Mouse (Mus musculus): Measurements from ENCODE around the gene Abr. TPM values are rescaled to one million over a fixed set of nuclear protein-coding genes. Genes with fewer than 3 reads are reported as not detected.

Abr gene
- polyA plus RNA-seq, 1 experiment from 2014 or later = 30.7 TPM

DNA sequence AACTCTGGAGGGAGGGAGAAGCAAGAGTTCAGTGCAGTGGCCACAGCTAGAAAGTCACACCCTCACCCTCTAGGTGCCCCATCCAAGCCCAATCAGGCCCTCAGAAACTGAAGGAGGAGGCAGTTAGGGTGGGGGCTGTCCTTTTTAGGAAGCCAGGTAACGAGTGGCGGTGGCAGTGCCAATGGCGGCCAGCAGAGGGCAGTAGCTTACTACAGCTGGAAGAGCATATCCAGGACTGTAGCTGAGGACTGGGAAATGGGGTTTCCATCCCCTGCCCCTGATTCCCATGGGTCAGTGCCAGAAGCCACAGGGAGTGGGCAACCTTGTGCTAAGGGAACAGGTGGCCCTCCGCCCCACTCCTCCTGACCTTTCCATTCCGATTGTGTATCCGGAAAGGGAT is 165.9 kb downstream of the Abr start:
- Histone ChIP-seq H3K36me3 (ENCODE audit: insufficient read depth, low read length) (peaks cover 41% of the 10 kb centered on the region), H3K27ac (no peak overlapping the region), H3K4me1 (replicated peaks; ENCODE audit: insufficient read depth, low read length) (no peaks in the 10 kb centered on the region), H3K4me3 (replicated peaks; ENCODE audit: low read depth, low read length) (no peak overlapping the region), H3K9me3 (replicated peaks; ENCODE audit: low read length) (no peaks in the 10 kb centered on the region), H3K27me3 (ENCODE audit: insufficient read depth, low read length) (no peaks in the 10 kb centered on the region), H3K9ac (ENCODE audit: low read depth, low read length) (no peak overlapping the region), H3K4me2 (ENCODE audit: low read length) (no peak overlapping the region)
- TF ChIP-seq CTCF (IDR thresholded peaks at IDR 0.05; ENCODE audit: low read depth) = peak; percentile 98
- 11% methylated on average over 6 of the region's 6 CpGs for WGBS
- ATAC-seq (replicated peaks; ENCODE audit: low FRiP score, low read depth) (peak; percentile 59), DNase-seq (ENCODE audit: low spot score) (peak; percentile 84)

DNA sequence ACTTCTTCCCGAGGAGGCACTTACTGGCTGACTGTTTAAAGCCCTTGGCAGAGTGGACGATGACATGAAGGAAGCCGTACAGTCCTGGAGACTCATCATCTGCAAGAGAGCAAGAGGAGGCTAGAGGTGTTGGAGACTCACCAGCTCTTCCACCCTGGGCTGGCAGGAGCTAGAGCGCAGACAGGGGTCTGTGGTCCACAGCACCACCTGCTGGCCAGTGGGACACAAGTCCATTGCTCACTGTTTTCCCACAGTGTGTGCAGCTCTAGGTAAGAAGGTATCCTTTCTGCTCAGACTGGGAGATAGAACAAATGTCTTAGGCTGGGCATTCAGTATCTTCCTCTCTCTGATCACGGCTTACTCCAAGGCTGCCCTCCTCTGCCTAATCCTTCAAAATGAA is 167.6 kb downstream of the Abr start:
- ATAC-seq (replicated peaks; ENCODE audit: low FRiP score, low read depth) (no peak), DNase-seq (ENCODE audit: low spot score) (peak; percentile 82)
- H3K36me3 ChIP-seq (ENCODE audit: insufficient read depth, low read length) = peaks cover 44% of the 10 kb centered on the region
- no peak overlapping the region for H3K27ac ChIP-seq
- 64% methylated on average over 5 of the region's 5 CpGs for WGBS
- peak; percentile 90 for TF ChIP-seq CTCF (IDR thresholded peaks at IDR 0.05; ENCODE audit: low read depth)
- H3K9me3 ChIP-seq (replicated peaks; ENCODE audit: low read length) = no peaks in the 10 kb centered on the region
- peaks cover 5% of the 10 kb centered on the region; the same call in 1 of the 2 replicates for H3K4me1 ChIP-seq (replicated peaks; ENCODE audit: insufficient read depth, low read length)
- H3K4me3 ChIP-seq (replicated peaks; ENCODE audit: low read depth, low read length) = no peak overlapping the region
- H3K4me2 ChIP-seq (ENCODE audit: low read length) = no peak overlapping the region
- no peak overlapping the region for H3K9ac ChIP-seq (ENCODE audit: low read depth, low read length)
- no peaks in the 10 kb centered on the region for H3K27me3 ChIP-seq (ENCODE audit: insufficient read depth, low read length)

DNA sequence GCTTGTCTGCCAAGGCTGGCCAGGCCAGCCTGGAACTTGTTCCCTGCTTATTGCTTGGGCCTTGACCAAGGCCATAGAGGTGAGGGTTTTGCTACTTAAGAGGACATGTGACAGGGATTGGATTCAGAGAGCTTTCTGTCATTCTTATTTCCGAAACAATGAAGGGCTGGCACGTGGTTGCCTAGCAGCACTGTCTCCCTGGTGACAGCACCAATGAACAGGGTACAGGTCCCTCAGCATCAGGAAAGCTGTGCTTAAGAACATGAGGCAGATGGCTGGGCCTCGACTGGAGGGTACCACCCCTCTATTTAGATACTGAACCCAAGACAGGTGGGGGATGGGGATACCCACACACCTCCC is 171.9 kb downstream of the Abr start:
- Histone ChIP-seq H3K27ac (peak overlapping the region; percentile 63), H3K4me2 (ENCODE audit: low read length) (no peak overlapping the region), H3K36me3 (ENCODE audit: insufficient read depth, low read length) (peaks cover 32% of the 10 kb centered on the region), H3K4me1 (replicated peaks; ENCODE audit: insufficient read depth, low read length) (peaks cover 5% of the 10 kb centered on the region; the same call in 1 of the 2 replicates), H3K4me3 (replicated peaks; ENCODE audit: low read depth, low read length) (no peak overlapping the region), H3K27me3 (ENCODE audit: insufficient read depth, low read length) (no peaks in the 10 kb centered on the region), H3K9ac (ENCODE audit: low read depth, low read length) (peak overlapping the region; percentile 49), H3K9me3 (replicated peaks; ENCODE audit: low read length) (no peaks in the 10 kb centered on the region)
- 36% methylated on average over 3 of the region's 3 CpGs for WGBS
- ATAC-seq (replicated peaks; ENCODE audit: low FRiP score, low read depth) (no peak), DNase-seq (ENCODE audit: low spot score) (no peak)
- TF ChIP-seq CTCF (IDR thresholded peaks at IDR 0.05; ENCODE audit: low read depth) = no peak

DNA sequence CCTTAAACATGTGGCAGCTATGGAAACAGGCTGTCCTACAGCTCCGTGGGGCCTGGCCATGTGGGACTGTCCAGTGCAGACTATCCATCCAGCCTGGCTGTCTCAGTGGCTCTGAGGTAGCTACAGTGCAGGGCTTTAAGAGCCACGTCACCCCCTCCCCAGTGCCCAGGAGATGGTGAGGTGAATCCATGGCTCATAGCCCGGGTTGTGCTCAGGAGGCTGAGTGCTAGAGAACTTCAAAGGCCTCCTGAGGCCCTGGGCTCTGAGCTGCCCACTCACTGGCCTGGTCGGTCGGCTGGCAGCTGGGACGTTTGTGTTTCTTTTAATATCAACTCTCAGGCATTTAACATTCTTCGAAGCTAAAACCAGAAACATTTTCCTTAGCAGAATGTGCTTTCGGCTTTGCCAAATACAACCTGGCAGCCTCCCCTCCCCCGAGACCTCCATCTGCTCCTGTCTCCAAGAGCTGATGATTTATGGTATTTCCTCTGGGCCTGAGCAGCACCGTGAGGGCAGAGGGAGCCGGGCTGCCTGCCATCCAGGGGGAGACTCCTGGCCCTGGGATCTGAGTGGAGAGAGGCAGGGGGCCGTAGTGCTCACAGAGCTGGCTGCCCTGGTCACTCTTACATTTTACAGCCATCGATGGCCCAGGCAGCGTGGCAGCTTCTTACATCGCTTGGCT is 172.5 kb downstream of the Abr start:
- Histone ChIP-seq H3K4me2 (ENCODE audit: low read length) (no peak overlapping the region), H3K9me3 (replicated peaks; ENCODE audit: low read length) (no peaks in the 10 kb centered on the region), H3K27ac (peak overlapping the region; percentile 63), H3K27me3 (ENCODE audit: insufficient read depth, low read length) (no peaks in the 10 kb centered on the region), H3K4me1 (replicated peaks; ENCODE audit: insufficient read depth, low read length) (peaks cover 5% of the 10 kb centered on the region; the same call in 1 of the 2 replicates), H3K36me3 (ENCODE audit: insufficient read depth, low read length) (peaks cover 29% of the 10 kb centered on the region), H3K4me3 (replicated peaks; ENCODE audit: low read depth, low read length) (no peak overlapping the region), H3K9ac (ENCODE audit: low read depth, low read length) (peak overlapping the region; percentile 49)
- DNase-seq (ENCODE audit: low spot score) (peak; percentile 74), ATAC-seq (replicated peaks; ENCODE audit: low FRiP score, low read depth) (peak; percentile 48; the same call in 1 of the 2 replicates)
- no peak for TF ChIP-seq CTCF (IDR thresholded peaks at IDR 0.05; ENCODE audit: low read depth)
- 21% methylated on average over 15 of the region's 15 CpGs for WGBS

DNA sequence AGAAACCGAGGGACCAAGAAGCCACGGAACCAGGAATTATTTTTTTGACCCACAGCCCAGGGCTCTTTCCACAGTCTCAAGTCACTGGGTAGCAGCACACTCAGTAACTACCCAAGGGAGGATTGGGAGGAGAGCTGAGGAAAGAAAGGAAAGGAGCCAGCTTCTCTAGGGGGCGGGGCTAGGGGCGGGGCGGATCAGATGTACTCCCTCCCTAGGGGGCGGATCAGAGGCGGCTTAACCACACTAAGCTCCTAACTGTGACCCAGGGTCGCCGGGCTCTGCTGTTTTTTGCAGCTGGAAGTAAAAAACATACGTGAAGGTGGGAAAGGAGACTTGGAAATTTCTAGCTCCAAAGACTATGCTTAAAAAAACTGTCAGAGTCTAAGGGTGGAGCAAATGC is 175.9 kb downstream of the Abr start:
- Histone ChIP-seq H3K9ac (ENCODE audit: low read depth, low read length) (no peak overlapping the region), H3K27me3 (ENCODE audit: insufficient read depth, low read length) (no peaks in the 10 kb centered on the region), H3K4me2 (ENCODE audit: low read length) (no peak overlapping the region), H3K36me3 (ENCODE audit: insufficient read depth, low read length) (peaks cover 10% of the 10 kb centered on the region; the same call in 1 of the 2 replicates), H3K4me3 (replicated peaks; ENCODE audit: low read depth, low read length) (no peak overlapping the region), H3K27ac (no peak overlapping the region), H3K4me1 (replicated peaks; ENCODE audit: insufficient read depth, low read length) (peaks cover 5% of the 10 kb centered on the region; the same call in 1 of the 2 replicates), H3K9me3 (replicated peaks; ENCODE audit: low read length) (no peaks in the 10 kb centered on the region)
- 3% methylated on average over 10 of the region's 10 CpGs for WGBS
- TF ChIP-seq CTCF (IDR thresholded peaks at IDR 0.05; ENCODE audit: low read depth) = no peak
- 0 out of 2 replicates have a peak, but pooled peaks have one; percentile 34 for ATAC-seq (replicated peaks; ENCODE audit: low FRiP score, low read depth)
- peak; percentile 59 for DNase-seq (ENCODE audit: low spot score)

DNA sequence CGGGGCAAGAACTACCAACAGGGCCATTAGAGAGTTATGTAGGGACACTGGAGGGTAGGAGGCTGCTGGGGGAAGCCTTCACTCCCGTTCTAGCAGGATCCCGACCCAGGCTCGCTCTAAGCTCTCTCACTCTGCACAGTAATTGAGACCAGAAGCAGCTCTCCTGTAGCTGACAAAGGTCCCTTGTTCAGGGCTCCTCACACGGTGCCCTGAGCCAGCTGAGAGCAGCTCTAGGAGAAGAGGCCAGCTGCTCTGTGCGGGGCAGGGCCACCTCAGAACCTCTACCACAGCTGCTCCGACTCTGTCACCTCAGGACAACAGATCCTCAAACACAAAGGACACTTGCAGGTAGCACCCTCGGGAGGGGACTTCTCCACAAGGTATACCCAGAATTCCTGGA is 176.7 kb downstream of the Abr start:
- no peak for TF ChIP-seq CTCF (IDR thresholded peaks at IDR 0.05; ENCODE audit: low read depth)
- 59% methylated on average over 8 of the region's 8 CpGs for WGBS
- no peak overlapping the region for H3K9ac ChIP-seq (ENCODE audit: low read depth, low read length)

More for the DNA sequence above, 176.7 kb downstream of the Abr start:
- ATAC-seq (replicated peaks; ENCODE audit: low FRiP score, low read depth) (no peak), DNase-seq (ENCODE audit: low spot score) (no peak)
- Histone ChIP-seq H3K27ac (no peak overlapping the region), H3K4me1 (replicated peaks; ENCODE audit: insufficient read depth, low read length) (peaks cover 5% of the 10 kb centered on the region; the same call in 1 of the 2 replicates), H3K9me3 (replicated peaks; ENCODE audit: low read length) (no peaks in the 10 kb centered on the region), H3K4me2 (ENCODE audit: low read length) (no peak overlapping the region), H3K4me3 (replicated peaks; ENCODE audit: low read depth, low read length) (no peak overlapping the region), H3K36me3 (ENCODE audit: insufficient read depth, low read length) (0 out of 2 replicates have a peak, but pooled peaks cover 3% of the 10 kb centered on the region), H3K27me3 (ENCODE audit: insufficient read depth, low read length) (no peaks in the 10 kb centered on the region)

Data from kidney, postnatal 0 days (tissue).